Mouse (Mus musculus) lung, postnatal 0 days (tissue): ENCODE data around the gene Hdac9. TPM values are rescaled to one million over a fixed set of nuclear protein-coding genes. Genes with fewer than 3 reads are reported as not detected.

Source experiments
- ATAC-seq: fragments of 200-750 bp; cut with Nextera tagmentation; 2 replicates; pipeline ENCODE4 v1.8.0; 2017; ENCODE audit warnings: moderate library complexity
- DNase-seq: peaks from one replicate; pipeline ENCODE4 v3.0.0-alpha.2; 2016; ENCODE audit warnings: low spot score
- H3K27ac ChIP-seq: fragments of 300-500 bp; sonication (generic); 2 replicates; pipeline ENCODE4 v1.5.1; 2014; ENCODE audit warnings: antibody characterized with exemption, mild to moderate bottlenecking, low read length, mixed read lengths
- H3K27me3 ChIP-seq: fragments of 300-500 bp; sonication (generic); replicated peaks from 2 replicates; pipeline ENCODE4 v1.6.1; 2014; ENCODE audit warnings: low read length, mixed read lengths; ENCODE audit not compliant: insufficient read depth
- H3K36me3 ChIP-seq: fragments of 300-500 bp; sonication (generic); 2 replicates; pipeline ENCODE4 v1.6.1; 2014; ENCODE audit warnings: low read length, mixed read lengths; ENCODE audit not compliant: insufficient read depth
- H3K4me1 ChIP-seq: fragments of 300-500 bp; sonication (generic); 2 replicates; pipeline ENCODE4 v1.6.1; 2014; ENCODE audit warnings: antibody characterized with exemption, low read depth, low read length, mixed read lengths; ENCODE audit not compliant: insufficient read depth
- H3K4me2 ChIP-seq: fragments of 300-500 bp; sonication (generic); replicated peaks from 2 replicates; pipeline ENCODE4 v1.6.1; 2014; ENCODE audit warnings: low read depth, mild to moderate bottlenecking, low read length, moderate library complexity, mixed read lengths
- H3K4me3 ChIP-seq: fragments of 300-500 bp; sonication (generic); 2 replicates; pipeline ENCODE4 v1.5.1; 2014; ENCODE audit warnings: low read depth, low read length
- H3K9ac ChIP-seq: fragments of 300-500 bp; sonication (generic); replicated peaks from 2 replicates; pipeline ENCODE4 v1.6.1; 2014; ENCODE audit warnings: low read depth, mild to moderate bottlenecking
- H3K9me3 ChIP-seq: fragments of 300-500 bp; sonication (generic); 2 replicates; pipeline ENCODE4 v1.6.1; 2016; ENCODE audit warnings: low read length, mixed read lengths
- CTCF ChIP-seq: IDR thresholded peaks from 2 replicates; pipeline ENCODE4 v1.5.1; 2016; ENCODE audit warnings: antibody characterized with exemption, mild to moderate bottlenecking
- EP300 ChIP-seq: IDR thresholded peaks from 2 replicates; pipeline ENCODE4 v1.6.1; 2016; ENCODE audit warnings: antibody characterized with exemption, mild to moderate bottlenecking, control low read depth
- WGBS: fragments of 180-500 bp; shearing (Covaris S2); extraction: QIAGEN DNeasy Blood & Tissue Kit; methylation state at CpG from one replicate; pipeline ENCODE4 v1.1.7; 2014; 5-methylcytosine and 5-hydroxymethylcytosine counted together
- polyA plus RNA-seq: library from polyadenylated mRNA; unstranded; fragments of >200 nt; fragmentation: Nextera tagmentation; extraction: Ambion mirVana; gene quantifications from 2 replicates; pipeline ENCODE4 v1.2.1, GENCODE M21; 2015

Hdac9 gene
- polyA plus RNA-seq, 1 experiment from 2014 or later: 6.0 TPM

DNA sequence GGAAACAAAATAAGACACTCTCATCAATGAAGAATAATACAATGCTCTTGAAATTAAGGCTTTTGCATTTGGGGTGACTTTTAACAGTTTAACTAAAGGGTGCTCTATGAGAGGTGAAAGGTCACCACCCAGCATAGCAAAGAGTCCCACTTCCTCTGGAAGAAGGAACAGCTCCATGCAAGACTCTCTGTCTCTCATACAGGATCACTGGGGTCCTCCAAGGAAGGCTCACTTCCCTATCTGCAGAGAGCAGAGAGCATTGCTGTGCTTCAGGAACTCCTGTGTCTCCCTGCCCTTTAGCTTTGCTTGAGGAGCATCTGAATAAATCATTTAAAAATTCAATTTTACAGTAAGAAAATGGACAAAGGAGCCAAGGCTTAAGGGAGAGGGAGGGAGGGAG lies 129.5 kb downstream of the Hdac9 start:
- Histone ChIP-seq H3K4me1 (no peaks in the 10 kb centered on the region), H3K27ac (no peak overlapping the region), H3K9me3 (no peaks in the 10 kb centered on the region), H3K36me3 (no peaks in the 10 kb centered on the region), H3K27me3 (no peaks in the 10 kb centered on the region), H3K4me2 (no peak overlapping the region), H3K4me3 (no peak overlapping the region), H3K9ac (no peak overlapping the region)
- TF ChIP-seq CTCF (no peak), EP300 (no peak)
- DNase-seq (no peak), ATAC-seq (no peak)

DNA sequence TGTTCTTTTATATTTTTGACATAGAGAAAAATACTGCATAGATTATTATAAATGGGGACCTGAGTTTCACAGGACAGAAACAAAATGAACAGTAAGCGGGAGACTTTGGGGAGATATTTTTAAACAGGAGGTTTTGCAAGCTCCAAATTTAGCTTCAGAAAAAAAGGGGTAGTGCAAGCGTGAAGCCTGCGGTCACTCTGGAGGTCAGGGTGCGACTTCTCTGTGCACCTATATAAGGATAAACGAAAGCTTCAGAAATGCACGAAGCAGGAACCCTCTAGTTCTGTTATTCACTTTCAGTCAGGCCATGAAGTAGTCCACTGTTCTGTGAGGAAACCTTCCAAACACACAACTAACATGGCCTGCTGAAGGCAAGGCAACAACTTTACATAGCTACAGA lies 133.3 kb downstream of the Hdac9 start:
- H3K36me3 ChIP-seq: no peaks in the 10 kb centered on the region
- H3K4me1 ChIP-seq: 0 out of 2 replicates have a peak, but pooled peaks cover 2% of the 10 kb centered on the region
- WGBS: 85% methylated on average over 6 of the region's 6 CpGs
- H3K9ac ChIP-seq: no peak overlapping the region
- no peaks in the 10 kb centered on the region for H3K27me3 ChIP-seq
- no peak for ATAC-seq
- no peaks in the 10 kb centered on the region for H3K9me3 ChIP-seq
- no peak overlapping the region for H3K4me2 ChIP-seq
- no peak for TF ChIP-seq EP300
- TF ChIP-seq CTCF: no peak
- no peak for DNase-seq
- no peak overlapping the region for H3K27ac ChIP-seq
- no peak overlapping the region for H3K4me3 ChIP-seq

- ATAC-seq: no peak
- WGBS: 56% methylated on average over 6 of the region's 6 CpGs
Observed at GRCm38 (mm10) chr12:34779368-34779957, 137.4 kb downstream of the Hdac9 start.

DNA sequence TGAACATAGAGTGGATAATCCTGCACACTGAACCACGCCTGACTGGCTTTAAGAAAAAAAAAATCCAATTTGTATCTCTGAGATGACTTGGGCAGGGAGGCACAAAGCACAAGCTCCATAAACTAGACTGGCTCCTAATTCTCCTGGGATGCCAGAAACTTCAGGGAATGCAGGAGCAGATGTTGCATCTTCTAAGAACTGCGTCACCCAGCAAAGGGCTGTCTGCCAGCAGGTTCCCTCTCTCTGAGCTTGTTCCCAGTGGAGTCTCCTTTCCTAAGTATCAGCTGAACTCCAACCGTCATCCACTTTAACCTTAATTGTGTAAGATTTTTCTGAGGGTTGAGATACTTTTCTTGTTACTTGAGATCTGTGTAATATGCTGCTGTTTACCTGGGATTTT lies 140.7 kb downstream of the Hdac9 start:
- Histone ChIP-seq H3K36me3 (no peaks in the 10 kb centered on the region), H3K4me3 (no peak overlapping the region), H3K27me3 (no peaks in the 10 kb centered on the region), H3K4me2 (no peak overlapping the region), H3K4me1 (0 out of 2 replicates have a peak, but pooled peaks cover 2% of the 10 kb centered on the region), H3K9ac (no peak overlapping the region), H3K27ac (no peak overlapping the region), H3K9me3 (no peaks in the 10 kb centered on the region)
- DNase-seq (no peak), ATAC-seq (no peak)
- no peak for TF ChIP-seq EP300
- TF ChIP-seq CTCF: no peak
- WGBS: 52% methylated on average over 3 of the region's 3 CpGs

More at GRCm38 (mm10) chr12:34779368-34779957, 137.4 kb downstream of the Hdac9 start:
- no peaks in the 10 kb centered on the region for H3K36me3 ChIP-seq
- H3K27ac ChIP-seq: no peak overlapping the region
- DNase-seq: no peak
- no peak overlapping the region for H3K9ac ChIP-seq
- H3K4me3 ChIP-seq: no peak overlapping the region
- TF ChIP-seq EP300 (no peak), CTCF (no peak)
- H3K9me3 ChIP-seq: no peaks in the 10 kb centered on the region
- H3K27me3 ChIP-seq: no peaks in the 10 kb centered on the region
- 0 out of 2 replicates have a peak, but pooled peaks cover 2% of the 10 kb centered on the region for H3K4me1 ChIP-seq
- no peak overlapping the region for H3K4me2 ChIP-seq

DNA sequence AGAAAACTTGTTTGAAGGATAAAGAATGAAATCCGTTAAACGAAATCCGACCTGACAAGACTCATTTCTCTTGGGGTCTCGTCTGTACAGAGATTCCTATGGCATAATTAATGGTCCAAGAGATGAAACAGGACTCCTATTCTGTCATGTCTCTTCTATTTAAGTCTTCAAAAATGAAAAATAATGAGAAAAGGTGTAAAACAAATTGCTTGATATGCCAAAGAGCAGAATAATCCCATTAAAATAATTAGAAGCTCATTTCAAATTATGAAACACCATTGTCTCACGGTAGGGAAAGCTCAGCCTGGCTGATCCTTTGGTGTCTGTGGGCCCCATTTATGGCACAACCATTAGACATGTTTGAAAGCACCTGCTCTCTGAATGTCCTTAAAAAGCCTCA lies 142.8 kb downstream of the Hdac9 start:
- H3K9ac ChIP-seq: no peak overlapping the region
- H3K27ac ChIP-seq: no peak overlapping the region
- no peak overlapping the region for H3K4me2 ChIP-seq
- no peak for ATAC-seq
- no peak for TF ChIP-seq EP300
- no peak for TF ChIP-seq CTCF
- no peaks in the 10 kb centered on the region for H3K9me3 ChIP-seq
- no peaks in the 10 kb centered on the region for H3K36me3 ChIP-seq
- H3K27me3 ChIP-seq: no peaks in the 10 kb centered on the region
- 68% methylated on average over 5 of the region's 5 CpGs for whole genome bisulfite sequencing
- no peak overlapping the region for H3K4me3 ChIP-seq
- no peak for DNase-seq
- 0 out of 2 replicates have a peak, but pooled peaks cover under 1% of the 10 kb centered on the region for H3K4me1 ChIP-seq

DNA sequence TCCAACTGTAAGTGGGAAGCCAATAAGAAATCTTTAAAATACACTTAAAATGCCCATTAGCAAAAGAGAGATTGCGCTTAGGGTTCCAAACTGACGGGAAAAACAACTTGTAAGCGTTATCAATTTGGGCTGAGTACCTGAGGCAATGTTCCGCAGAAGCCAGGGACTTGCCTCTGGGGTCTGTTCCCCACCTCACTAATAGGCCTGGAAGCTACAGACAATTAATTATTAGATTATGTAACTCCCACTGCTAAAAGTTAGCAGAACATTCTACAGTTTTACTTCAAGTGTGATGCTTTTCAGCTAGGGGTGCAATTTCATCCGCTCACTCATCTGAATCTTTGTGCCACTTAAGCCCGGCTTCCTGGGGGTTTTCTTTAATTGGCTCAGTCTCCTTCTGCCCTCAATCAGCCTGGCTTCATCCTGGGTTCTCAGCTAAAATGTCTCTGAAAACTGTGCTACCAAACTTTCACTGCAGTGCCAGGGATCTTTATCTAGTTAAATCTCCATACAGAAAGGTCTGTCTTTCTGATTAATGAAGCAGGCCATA lies 149.6 kb downstream of the Hdac9 start:
- TF ChIP-seq EP300: no peak
- TF ChIP-seq CTCF: no peak
- Histone ChIP-seq H3K27ac (no peak overlapping the region), H3K27me3 (no peaks in the 10 kb centered on the region), H3K9ac (no peak overlapping the region), H3K4me3 (no peak overlapping the region), H3K4me1 (no peaks in the 10 kb centered on the region), H3K9me3 (no peaks in the 10 kb centered on the region), H3K4me2 (no peak overlapping the region), H3K36me3 (no peaks in the 10 kb centered on the region)
- WGBS: 89% methylated on average over 6 of the region's 6 CpGs
- no peak for DNase-seq
- no peak for ATAC-seq
